Mouse (Mus musculus): ENCODE measurements at regions not wholly inside any gene's neighbourhood (a gene's known extent, or its start where the extent isn't known, plus 50 kb on each side); places are given as distances from the start of the nearest gene placed in this dataset.
"Not testable (repeated sequence)": the region's sequence is repeated elsewhere in the genome, so short reads cannot be mapped to it uniquely, and the experiment has no call there.

DNA sequence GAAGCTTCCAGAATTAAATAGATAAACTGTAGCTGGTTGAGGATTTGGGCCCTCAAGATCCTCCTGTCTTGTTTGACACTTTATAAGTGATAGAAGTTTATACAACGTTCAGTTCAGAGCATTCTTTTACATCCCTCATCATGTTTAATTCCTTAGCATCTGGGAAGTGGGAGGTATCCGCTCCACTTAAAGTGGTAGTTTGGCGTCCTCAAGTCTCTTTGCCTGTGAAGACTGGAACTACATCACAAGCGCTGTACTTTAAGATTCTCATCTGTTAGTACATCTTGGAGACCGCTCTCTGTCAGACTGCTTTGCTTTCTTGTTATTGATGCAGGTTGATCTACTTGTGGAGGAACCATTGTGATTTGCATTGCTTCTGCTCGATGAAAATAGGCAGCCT, 459.1 kb upstream of the Sall1 start:
- no peak overlapping the region for H3K4me3 ChIP-seq (replicated peaks)
- TF ChIP-seq TAL1 (IDR thresholded peaks at IDR 0.05; ENCODE audit: low read length): no peak
- H3K27me3 ChIP-seq (ENCODE audit: control insufficient read depth): no peaks in the 10 kb centered on the region
- no peaks in the 10 kb centered on the region for H3K36me3 ChIP-seq (ENCODE audit: control insufficient read depth)
- peaks cover 5% of the 10 kb centered on the region; the same call in 1 of the 2 replicates for H3K9me3 ChIP-seq (ENCODE audit: control insufficient read depth, low read length)
- no peaks in the 10 kb centered on the region for H3K4me1 ChIP-seq (ENCODE audit: control insufficient read depth)

- Histone ChIP-seq H3K27me3 (ENCODE audit: control insufficient read depth) (no peaks in the 10 kb centered on the region), H3K4me1 (ENCODE audit: control insufficient read depth) (no peaks in the 10 kb centered on the region)
These were observed 457.8 kb upstream of the Sall1 start for GRCm38 (mm10) chr8:89501756-89502155.

DNA sequence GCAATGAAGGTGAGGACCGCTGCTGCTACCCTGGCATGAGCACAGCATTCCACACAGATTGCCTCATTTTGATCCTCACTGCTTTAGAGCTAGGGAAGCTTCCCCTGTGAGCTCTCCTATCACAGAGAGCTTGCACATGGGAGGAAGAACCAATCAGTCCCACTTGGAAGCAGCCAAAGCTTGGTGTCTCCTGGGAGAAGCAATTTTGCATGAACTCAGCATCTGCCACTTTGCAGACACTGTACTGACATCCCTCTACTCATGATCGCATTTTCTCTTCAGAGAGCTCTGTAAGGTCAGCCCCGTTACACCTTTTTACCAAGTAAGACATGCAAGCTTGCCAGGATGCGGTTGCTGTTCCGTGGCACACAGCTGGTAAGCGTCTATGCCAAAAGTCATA, 455.9 kb upstream of the Sall1 start:
- Histone ChIP-seq H3K4me3 (replicated peaks) (no peak overlapping the region), H3K36me3 (ENCODE audit: control insufficient read depth) (no peaks in the 10 kb centered on the region), H3K27me3 (ENCODE audit: control insufficient read depth) (no peaks in the 10 kb centered on the region), H3K9me3 (ENCODE audit: control insufficient read depth, low read length) (peaks cover 6% of the 10 kb centered on the region; the same call in 1 of the 2 replicates), H3K4me1 (ENCODE audit: control insufficient read depth) (no peaks in the 10 kb centered on the region)
- TF ChIP-seq GATA1 (IDR thresholded peaks at IDR 0.05; ENCODE audit: low read length) (no peak), TAL1 (IDR thresholded peaks at IDR 0.05; ENCODE audit: low read length) (no peak)

More at GRCm38 (mm10) chr8:89501756-89502155, 457.8 kb upstream of the Sall1 start:
- TF ChIP-seq GATA1 (IDR thresholded peaks at IDR 0.05; ENCODE audit: low read length) (no peak), TAL1 (IDR thresholded peaks at IDR 0.05; ENCODE audit: low read length) (no peak)
- H3K4me3 ChIP-seq (replicated peaks): no peak overlapping the region
- peaks cover 5% of the 10 kb centered on the region; the same call in 1 of the 2 replicates for H3K9me3 ChIP-seq (ENCODE audit: control insufficient read depth, low read length)
- H3K36me3 ChIP-seq (ENCODE audit: control insufficient read depth): no peaks in the 10 kb centered on the region

GRCm38 (mm10) chr8:89498088-89498695, 454.2 kb upstream of the Sall1 start:
- H3K4me1 ChIP-seq (ENCODE audit: control insufficient read depth): no peaks in the 10 kb centered on the region
- H3K9me3 ChIP-seq (ENCODE audit: control insufficient read depth, low read length): peaks cover 6% of the 10 kb centered on the region; the same call in 1 of the 2 replicates
- H3K4me3 ChIP-seq (replicated peaks): no peak overlapping the region
- no peaks in the 10 kb centered on the region for H3K27me3 ChIP-seq (ENCODE audit: control insufficient read depth)
- TF ChIP-seq TAL1 (IDR thresholded peaks at IDR 0.05; ENCODE audit: low read length) (no peak), GATA1 (IDR thresholded peaks at IDR 0.05; ENCODE audit: low read length) (no peak)
- no peaks in the 10 kb centered on the region for H3K36me3 ChIP-seq (ENCODE audit: control insufficient read depth)

- H3K36me3 ChIP-seq (ENCODE audit: control insufficient read depth): no peaks in the 10 kb centered on the region
- no peak overlapping the region for H3K4me3 ChIP-seq (replicated peaks)
- H3K4me1 ChIP-seq (ENCODE audit: control insufficient read depth): no peaks in the 10 kb centered on the region
- H3K9me3 ChIP-seq (ENCODE audit: control insufficient read depth, low read length): peaks cover 2% of the 10 kb centered on the region; the same call in 1 of the 2 replicates
- TF ChIP-seq GATA1 (IDR thresholded peaks at IDR 0.05; ENCODE audit: low read length) (no peak), TAL1 (IDR thresholded peaks at IDR 0.05; ENCODE audit: low read length) (no peak)
- no peaks in the 10 kb centered on the region for H3K27me3 ChIP-seq (ENCODE audit: control insufficient read depth)
These were observed 448.4 kb upstream of the Sall1 start for GRCm38 (mm10) chr8:89492336-89492735.

DNA sequence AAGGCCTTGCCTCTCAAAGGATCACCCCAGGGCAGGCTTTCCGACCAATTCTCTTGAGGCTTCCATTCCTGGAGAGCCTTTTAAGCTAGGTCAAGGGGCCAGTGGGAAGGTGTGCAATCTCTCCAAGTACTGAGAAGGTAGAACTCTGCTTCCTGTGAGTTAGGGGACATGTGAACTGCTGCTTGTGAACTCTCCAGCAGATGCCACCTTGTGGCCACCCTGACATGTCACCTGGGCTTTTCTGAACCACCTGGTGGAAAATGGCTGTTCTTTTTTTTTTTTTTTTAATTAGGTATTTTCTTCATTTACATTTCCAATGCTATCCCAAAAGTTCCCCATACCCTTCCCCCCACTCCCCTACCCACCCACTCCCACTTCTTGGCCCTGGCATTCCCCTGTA, 438.5 kb upstream of the Sall1 start:
- H3K4me1 ChIP-seq (ENCODE audit: control insufficient read depth); H3K4me3 ChIP-seq (replicated peaks); H3K9me3 ChIP-seq (ENCODE audit: control insufficient read depth, low read length); H3K36me3 ChIP-seq (ENCODE audit: control insufficient read depth); H3K27me3 ChIP-seq (ENCODE audit: control insufficient read depth): not testable (repeated sequence)

GRCm38 (mm10) chr8:89476930-89477329, 433.0 kb upstream of the Sall1 start:
- H3K27me3 ChIP-seq (ENCODE audit: control insufficient read depth): no peaks in the 10 kb centered on the region
- TF ChIP-seq GATA1 (IDR thresholded peaks at IDR 0.05; ENCODE audit: low read length) (no peak), TAL1 (IDR thresholded peaks at IDR 0.05; ENCODE audit: low read length) (no peak)
- no peak overlapping the region for H3K4me3 ChIP-seq (replicated peaks)
- no peaks in the 10 kb centered on the region for H3K4me1 ChIP-seq (ENCODE audit: control insufficient read depth)
- H3K36me3 ChIP-seq (ENCODE audit: control insufficient read depth): no peaks in the 10 kb centered on the region
- H3K9me3 ChIP-seq (ENCODE audit: control insufficient read depth, low read length): no peaks in the 10 kb centered on the region

- no peaks in the 10 kb centered on the region for H3K9me3 ChIP-seq (ENCODE audit: control insufficient read depth, low read length)
- H3K4me1 ChIP-seq (ENCODE audit: control insufficient read depth): no peaks in the 10 kb centered on the region
- H3K4me3 ChIP-seq (replicated peaks): no peak overlapping the region
- no peak for TF ChIP-seq TAL1 (IDR thresholded peaks at IDR 0.05; ENCODE audit: low read length)
- TF ChIP-seq GATA1 (IDR thresholded peaks at IDR 0.05; ENCODE audit: low read length): no peak
- no peaks in the 10 kb centered on the region for H3K27me3 ChIP-seq (ENCODE audit: control insufficient read depth)
- no peaks in the 10 kb centered on the region for H3K36me3 ChIP-seq (ENCODE audit: control insufficient read depth)
These were observed 427.2 kb upstream of the Sall1 start for GRCm38 (mm10) chr8:89471116-89471515.

DNA sequence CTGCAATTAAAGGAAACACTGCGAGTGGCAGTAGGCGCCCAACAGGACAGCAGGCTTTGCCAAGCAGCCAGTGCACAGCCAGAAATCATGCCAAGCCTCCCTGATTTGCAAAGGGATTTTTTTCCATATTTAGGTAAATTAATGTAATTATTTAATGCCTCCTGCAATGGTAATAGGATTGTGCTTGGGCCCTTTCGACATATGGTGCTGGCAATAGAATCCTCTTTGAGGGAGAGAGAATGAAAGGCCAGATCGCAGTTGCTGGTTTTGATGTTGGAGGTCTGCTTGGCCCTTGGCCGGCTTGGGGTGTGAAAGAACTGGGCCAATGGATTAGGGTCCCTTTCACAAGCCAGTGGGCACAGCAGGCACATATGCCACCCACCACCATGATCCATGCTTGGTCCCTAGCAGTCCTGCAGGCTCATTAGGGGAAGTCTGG, 424.8 kb upstream of the Sall1 start:
- H3K4me3 ChIP-seq (replicated peaks): no peak overlapping the region
- no peaks in the 10 kb centered on the region for H3K36me3 ChIP-seq (ENCODE audit: control insufficient read depth)
- H3K27me3 ChIP-seq (ENCODE audit: control insufficient read depth): no peaks in the 10 kb centered on the region
- peaks cover 3% of the 10 kb centered on the region; the same call in 1 of the 2 replicates for H3K9me3 ChIP-seq (ENCODE audit: control insufficient read depth, low read length)
- no peaks in the 10 kb centered on the region for H3K4me1 ChIP-seq (ENCODE audit: control insufficient read depth)
- TF ChIP-seq GATA1 (IDR thresholded peaks at IDR 0.05; ENCODE audit: low read length) (no peak), TAL1 (IDR thresholded peaks at IDR 0.05; ENCODE audit: low read length) (no peak)

DNA sequence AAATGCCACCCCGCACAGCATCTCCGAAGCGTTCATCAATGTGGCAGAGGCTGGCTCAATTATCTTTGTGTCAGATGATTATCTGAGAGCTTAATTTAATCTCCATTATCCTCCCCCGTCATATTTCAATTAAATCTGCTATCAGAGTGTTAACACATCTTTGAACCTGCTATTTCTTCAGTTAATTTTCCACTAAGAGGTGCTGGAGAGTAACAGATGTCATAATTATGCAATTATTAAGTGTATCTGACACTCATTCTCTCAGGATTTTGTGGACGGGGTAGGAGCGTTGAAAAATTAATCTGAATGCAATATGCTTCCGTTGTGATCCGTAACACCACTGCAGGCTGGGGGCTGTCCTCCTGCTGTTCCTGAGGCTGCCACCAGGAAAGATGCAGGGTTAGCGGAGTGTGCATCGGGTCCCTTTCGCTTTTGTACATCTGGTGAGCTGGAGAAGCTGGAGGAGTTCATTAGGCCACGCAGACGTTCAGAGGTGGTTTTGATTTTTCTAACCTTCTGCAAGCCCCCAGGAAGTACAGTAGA, 421.3 kb upstream of the Sall1 start:
- no peaks in the 10 kb centered on the region for H3K36me3 ChIP-seq (ENCODE audit: control insufficient read depth)
- peaks cover 7% of the 10 kb centered on the region; the same call in 1 of the 2 replicates for H3K9me3 ChIP-seq (ENCODE audit: control insufficient read depth, low read length)
- H3K4me1 ChIP-seq (ENCODE audit: control insufficient read depth): no peaks in the 10 kb centered on the region
- no peaks in the 10 kb centered on the region for H3K27me3 ChIP-seq (ENCODE audit: control insufficient read depth)
- H3K4me3 ChIP-seq (replicated peaks): no peak overlapping the region
- no peak for TF ChIP-seq TAL1 (IDR thresholded peaks at IDR 0.05; ENCODE audit: low read length)
- TF ChIP-seq GATA1 (IDR thresholded peaks at IDR 0.05; ENCODE audit: low read length): no peak

Measured in erythroblast, embryonic 14.5 days (primary cell).